Mouse (Mus musculus): ENCODE data around the gene Emilin1. TPM values are rescaled to one million over a fixed set of nuclear protein-coding genes. Genes with fewer than 3 reads are reported as not detected.

The Emilin1 gene
- polyA plus RNA-seq (2015; fragmentation: Nextera tagmentation; extraction: Ambion mirVana), result 11.7 and 12.3 TPM in 2 replicates

DNA sequence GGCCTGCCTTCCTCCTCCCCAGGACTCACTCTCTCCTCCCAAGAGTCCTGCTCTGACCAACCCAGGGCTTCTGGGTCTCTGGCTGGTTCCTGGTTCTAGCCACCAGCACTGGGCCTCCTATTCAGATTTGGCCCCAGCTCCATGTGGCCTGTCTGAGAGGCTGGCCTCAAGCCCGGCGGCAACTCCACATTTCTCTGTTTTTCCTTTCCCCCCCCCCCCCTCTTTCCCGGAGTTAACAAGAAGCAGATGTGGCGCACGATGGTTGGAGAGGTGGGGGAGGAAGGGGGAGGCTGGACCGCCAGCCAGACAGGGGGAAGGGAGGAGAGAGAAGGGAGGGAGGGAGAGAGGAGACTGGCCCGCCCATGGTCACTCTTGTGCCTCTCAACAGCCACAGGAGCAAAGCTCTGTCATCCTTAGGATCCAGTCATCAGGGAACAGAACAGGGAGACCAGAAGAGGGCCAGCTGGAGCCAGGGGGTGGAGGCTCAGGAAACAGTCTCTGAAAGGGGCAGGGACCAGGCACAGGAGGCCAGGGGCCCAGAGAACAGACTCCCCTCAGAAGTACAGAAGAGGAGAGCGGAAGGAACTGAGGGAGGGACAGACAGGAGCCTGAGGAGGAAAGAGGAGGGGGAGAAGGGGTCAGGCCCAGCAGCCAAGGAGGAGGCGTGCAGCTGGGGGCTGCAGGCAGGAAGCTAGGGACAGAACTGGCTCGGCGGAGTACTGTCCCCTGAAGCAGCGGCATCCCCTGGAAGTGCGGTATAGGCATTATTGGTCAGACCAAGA is at the start of gene Emilin1:
Gene Emilin1, plus strand, starts transcription at position 343 of the 782 bp plus-strand sequence.
- peak within 1 kb of the TSS; percentile 54 for H3K27ac ChIP-seq (ENCODE audit: low read length)
- peak within 1 kb of the TSS; percentile 31 for H3K9ac ChIP-seq (ENCODE audit: low read depth, low read length)
- H3K4me1 ChIP-seq (ENCODE audit: control insufficient read depth, insufficient read depth, low read length), result peaks cover 7% of the 10 kb centered on the region
- ATAC-seq, result no peak
- H3K36me3 ChIP-seq (ENCODE audit: control insufficient read depth, insufficient read depth, low read length), result no peaks in the 10 kb centered on the region
- no peaks in the 10 kb centered on the region for H3K27me3 ChIP-seq (ENCODE audit: control insufficient read depth, insufficient read depth, low read depth, low read length)
- WGBS, result 38% methylated on average over 11 of the region's 13 CpGs
- H3K4me2 ChIP-seq (ENCODE audit: low read length), result peak within 1 kb of the TSS; percentile 18; the same call in 1 of the 2 replicates
- no peaks in the 10 kb centered on the region for H3K9me3 ChIP-seq (replicated peaks; ENCODE audit: control insufficient read depth, low read length, poor library complexity, severe bottlenecking)
- H3K4me3 ChIP-seq (ENCODE audit: low read depth, low read length), result peak within 1 kb of the TSS; percentile 4; the same call in 1 of the 2 replicates

DNA sequence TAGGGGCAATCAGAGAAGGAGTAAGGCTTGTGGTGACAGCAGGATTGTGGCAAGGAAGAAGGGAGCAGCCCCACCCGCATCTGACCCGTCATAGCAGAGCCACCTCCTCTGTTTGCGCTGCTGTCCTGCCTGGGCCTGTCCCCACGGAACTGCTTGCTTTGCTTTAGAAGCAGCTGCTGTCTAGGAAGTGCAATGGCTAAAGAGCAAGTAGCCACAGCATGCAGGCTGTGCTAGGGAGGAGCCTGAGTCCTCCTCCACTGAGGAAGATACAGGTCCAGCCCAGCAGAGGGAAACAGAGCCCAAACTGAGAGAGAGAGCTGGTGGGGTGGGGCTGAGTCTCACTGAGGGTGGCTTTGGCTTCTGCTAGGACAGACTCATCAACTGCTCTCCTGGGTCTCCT is 49.4 kb upstream of the Emilin1 start:
- 50% methylated on average over 4 of the region's 4 CpGs for WGBS
- H3K27me3 ChIP-seq (ENCODE audit: control insufficient read depth, insufficient read depth, low read depth, low read length), result no peaks in the 10 kb centered on the region
- no peak overlapping the region for H3K9ac ChIP-seq (ENCODE audit: low read depth, low read length)
- H3K27ac ChIP-seq (ENCODE audit: low read length), result no peak overlapping the region
- H3K4me2 ChIP-seq (ENCODE audit: low read length), result no peak overlapping the region
- peaks cover 25% of the 10 kb centered on the region for H3K36me3 ChIP-seq (ENCODE audit: control insufficient read depth, insufficient read depth, low read length)
- H3K4me3 ChIP-seq (ENCODE audit: low read depth, low read length), result no peak overlapping the region
- no peaks in the 10 kb centered on the region for H3K4me1 ChIP-seq (ENCODE audit: control insufficient read depth, insufficient read depth, low read length)
- ATAC-seq, result no peak
- no peaks in the 10 kb centered on the region for H3K9me3 ChIP-seq (replicated peaks; ENCODE audit: control insufficient read depth, low read length, poor library complexity, severe bottlenecking)

DNA sequence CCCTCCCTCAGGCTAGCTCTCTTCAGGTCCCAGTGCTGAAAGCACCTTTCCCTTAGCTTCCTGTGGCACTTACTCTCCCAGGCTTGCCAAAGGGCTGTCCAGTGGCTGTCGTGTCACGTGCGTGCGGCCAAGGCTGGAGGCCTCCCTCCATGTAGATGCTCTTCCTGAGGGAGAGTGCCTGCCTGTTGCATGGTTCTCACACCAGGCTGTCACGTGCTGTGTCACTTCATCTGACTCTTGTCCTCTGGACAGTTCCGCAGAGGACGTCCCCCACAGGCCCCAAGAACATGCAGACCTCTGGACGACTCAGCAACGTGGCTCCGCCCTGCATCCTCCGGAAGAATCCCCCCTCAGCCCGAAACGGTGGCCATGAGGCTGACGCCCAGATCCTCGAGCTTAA is 48.9 kb upstream of the Emilin1 start:
- ATAC-seq, result no peak
- Histone ChIP-seq H3K27ac (ENCODE audit: low read length) (no peak overlapping the region), H3K4me3 (ENCODE audit: low read depth, low read length) (no peak overlapping the region), H3K9ac (ENCODE audit: low read depth, low read length) (no peak overlapping the region), H3K9me3 (replicated peaks; ENCODE audit: control insufficient read depth, low read length, poor library complexity, severe bottlenecking) (no peaks in the 10 kb centered on the region), H3K4me2 (ENCODE audit: low read length) (no peak overlapping the region), H3K27me3 (ENCODE audit: control insufficient read depth, insufficient read depth, low read depth, low read length) (no peaks in the 10 kb centered on the region), H3K36me3 (ENCODE audit: control insufficient read depth, insufficient read depth, low read length) (peaks cover 25% of the 10 kb centered on the region), H3K4me1 (ENCODE audit: control insufficient read depth, insufficient read depth, low read length) (no peaks in the 10 kb centered on the region)
- WGBS, result 50% methylated on average over 15 of the region's 15 CpGs

DNA sequence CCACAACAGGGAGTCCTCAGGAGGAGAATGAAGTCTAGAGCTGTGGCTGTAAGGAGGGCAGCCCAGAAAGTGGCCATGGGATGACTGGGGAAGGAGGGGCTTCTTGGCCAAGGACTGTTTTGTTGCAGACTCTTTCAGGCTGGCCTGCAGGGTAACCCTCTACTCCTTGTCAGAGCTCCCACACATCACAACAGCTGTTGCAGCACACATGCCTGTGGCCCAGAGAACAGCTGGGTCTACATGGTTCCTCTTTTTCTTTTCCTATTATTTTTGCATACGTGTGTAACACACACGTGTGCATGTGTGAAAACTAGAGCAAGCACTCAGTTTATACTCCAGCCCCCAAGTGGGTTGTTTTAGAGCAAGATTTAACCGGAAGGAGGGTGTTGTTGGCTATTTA is 46.3 kb upstream of the Emilin1 start:
- Histone ChIP-seq H3K4me2 (ENCODE audit: low read length) (no peak overlapping the region), H3K27ac (ENCODE audit: low read length) (no peak overlapping the region), H3K9me3 (replicated peaks; ENCODE audit: control insufficient read depth, low read length, poor library complexity, severe bottlenecking) (no peaks in the 10 kb centered on the region), H3K36me3 (ENCODE audit: control insufficient read depth, insufficient read depth, low read length) (peaks cover 29% of the 10 kb centered on the region), H3K9ac (ENCODE audit: low read depth, low read length) (no peak overlapping the region), H3K4me3 (ENCODE audit: low read depth, low read length) (no peak overlapping the region), H3K27me3 (ENCODE audit: control insufficient read depth, insufficient read depth, low read depth, low read length) (no peaks in the 10 kb centered on the region), H3K4me1 (ENCODE audit: control insufficient read depth, insufficient read depth, low read length) (peaks cover 8% of the 10 kb centered on the region)
- WGBS, result 88% methylated on average over 3 of the region's 3 CpGs
- ATAC-seq, result no peak

DNA sequence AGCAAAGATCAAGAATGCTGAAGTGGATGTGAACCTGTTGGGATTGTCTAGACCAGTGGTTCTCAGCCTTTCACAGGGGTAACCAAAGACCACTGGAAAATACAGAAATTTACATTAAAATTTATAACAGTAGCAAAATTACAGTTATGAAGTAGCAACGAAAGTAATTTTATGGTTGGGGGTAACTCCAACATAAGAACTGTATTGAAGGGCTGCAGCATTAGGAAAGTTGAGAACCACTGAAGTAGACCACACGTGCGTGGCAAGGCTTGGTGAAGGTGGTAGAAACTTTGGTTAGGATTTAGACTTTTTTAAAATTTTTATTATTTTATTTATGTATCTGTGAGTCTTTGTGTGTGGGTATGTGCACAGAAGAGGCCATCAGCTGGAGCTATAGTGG is 45.5 kb upstream of the Emilin1 start, which contains the start of gene Tmem214:
Gene Tmem214, plus strand, starts transcription at position 301 of the 400 bp plus-strand sequence.
- Histone ChIP-seq H3K27ac (ENCODE audit: low read length) (no peak within 1 kb of the TSS), H3K9ac (ENCODE audit: low read depth, low read length) (no peak within 1 kb of the TSS), H3K9me3 (replicated peaks; ENCODE audit: control insufficient read depth, low read length, poor library complexity, severe bottlenecking) (no peaks in the 10 kb centered on the region), H3K4me2 (ENCODE audit: low read length) (no peak within 1 kb of the TSS), H3K27me3 (ENCODE audit: control insufficient read depth, insufficient read depth, low read depth, low read length) (no peaks in the 10 kb centered on the region), H3K4me3 (ENCODE audit: low read depth, low read length) (no peak within 1 kb of the TSS), H3K4me1 (ENCODE audit: control insufficient read depth, insufficient read depth, low read length) (peaks cover 8% of the 10 kb centered on the region), H3K36me3 (ENCODE audit: control insufficient read depth, insufficient read depth, low read length) (peaks cover 33% of the 10 kb centered on the region)
- 96% methylated on average over 3 of the region's 3 CpGs for whole genome bisulfite sequencing
- no peak for ATAC-seq

DNA sequence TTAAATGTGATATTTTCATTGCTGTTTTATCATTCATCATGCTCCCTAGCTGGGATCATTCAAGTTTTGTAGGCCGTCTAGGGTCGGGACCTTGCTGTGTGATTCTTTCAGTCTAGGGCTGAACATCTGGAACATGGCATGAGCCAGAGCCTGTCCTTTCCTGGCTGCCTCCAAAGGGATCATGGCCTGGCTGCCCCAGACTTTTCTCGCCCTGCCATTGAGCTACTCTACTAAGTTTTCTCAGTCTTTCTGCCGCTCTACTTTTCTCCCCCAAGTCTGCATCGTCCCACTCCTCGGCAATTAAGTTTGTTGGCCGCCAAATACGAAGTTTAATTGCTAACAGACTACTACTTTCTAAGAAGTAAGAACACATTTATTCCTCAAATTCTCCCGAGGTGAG is 44.2 kb upstream of the Emilin1 start:
- Histone ChIP-seq H3K4me2 (ENCODE audit: low read length) (peak overlapping the region; percentile 75), H3K4me1 (ENCODE audit: control insufficient read depth, insufficient read depth, low read length) (peaks cover 8% of the 10 kb centered on the region), H3K27me3 (ENCODE audit: control insufficient read depth, insufficient read depth, low read depth, low read length) (no peaks in the 10 kb centered on the region), H3K4me3 (ENCODE audit: low read depth, low read length) (peak overlapping the region; percentile 58), H3K27ac (ENCODE audit: low read length) (peak overlapping the region; percentile 62; the same call in 1 of the 2 replicates), H3K36me3 (ENCODE audit: control insufficient read depth, insufficient read depth, low read length) (peaks cover 35% of the 10 kb centered on the region), H3K9ac (ENCODE audit: low read depth, low read length) (peak overlapping the region; percentile 84), H3K9me3 (replicated peaks; ENCODE audit: control insufficient read depth, low read length, poor library complexity, severe bottlenecking) (no peaks in the 10 kb centered on the region)
- 18% methylated on average over 9 of the region's 9 CpGs for WGBS
- ATAC-seq, result peak; percentile 41

GRCm38 (mm10) chr5:30869405-30870130 is 43.6 kb upstream of the Emilin1 start:
- H3K27ac ChIP-seq (ENCODE audit: low read length), result peak overlapping the region; percentile 62
- H3K27me3 ChIP-seq (ENCODE audit: control insufficient read depth, insufficient read depth, low read depth, low read length), result no peaks in the 10 kb centered on the region
- WGBS, result under 1% methylated on average over 62 of the region's 63 CpGs
- ATAC-seq, result peak; percentile 92
- no peaks in the 10 kb centered on the region for H3K9me3 ChIP-seq (replicated peaks; ENCODE audit: control insufficient read depth, low read length, poor library complexity, severe bottlenecking)
- peak overlapping the region; percentile 58 for H3K4me3 ChIP-seq (ENCODE audit: low read depth, low read length)
- peaks cover 37% of the 10 kb centered on the region for H3K36me3 ChIP-seq (ENCODE audit: control insufficient read depth, insufficient read depth, low read length)
- H3K4me2 ChIP-seq (ENCODE audit: low read length), result peak overlapping the region; percentile 75
- peak overlapping the region; percentile 84 for H3K9ac ChIP-seq (ENCODE audit: low read depth, low read length)
- peaks cover 8% of the 10 kb centered on the region for H3K4me1 ChIP-seq (ENCODE audit: control insufficient read depth, insufficient read depth, low read length)

- Histone ChIP-seq H3K4me3 (ENCODE audit: low read depth, low read length) (peak overlapping the region; percentile 58), H3K27ac (ENCODE audit: low read length) (peak overlapping the region; percentile 62)
Observed at GRCm38 (mm10) chr5:30870131-30870406, 43.1 kb upstream of the Emilin1 start.

DNA sequence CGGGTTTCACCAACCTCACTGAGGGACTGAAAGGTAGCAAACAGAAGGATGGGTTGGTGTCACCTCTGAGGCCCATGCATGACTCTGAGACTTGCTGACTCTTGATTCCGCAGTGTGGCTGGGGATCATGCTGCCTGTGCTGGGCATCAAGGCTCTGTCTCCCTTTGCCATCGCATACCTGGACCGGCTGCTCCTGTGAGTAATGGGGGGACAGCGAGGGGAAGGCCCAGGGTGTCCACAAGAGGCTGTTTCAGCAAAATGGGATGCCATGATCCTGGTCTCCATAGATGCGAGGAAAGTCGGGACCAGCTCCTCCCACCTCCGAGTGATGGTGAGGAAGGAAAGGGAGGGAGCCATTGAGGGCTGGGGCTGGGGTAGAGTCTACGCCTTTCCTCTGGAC is 40.6 kb upstream of the Emilin1 start:
- Histone ChIP-seq H3K9me3 (replicated peaks; ENCODE audit: control insufficient read depth, low read length, poor library complexity, severe bottlenecking) (no peaks in the 10 kb centered on the region), H3K27me3 (ENCODE audit: control insufficient read depth, insufficient read depth, low read depth, low read length) (no peaks in the 10 kb centered on the region), H3K4me1 (ENCODE audit: control insufficient read depth, insufficient read depth, low read length) (peaks cover 8% of the 10 kb centered on the region), H3K27ac (ENCODE audit: low read length) (no peak overlapping the region), H3K4me3 (ENCODE audit: low read depth, low read length) (no peak overlapping the region), H3K4me2 (ENCODE audit: low read length) (no peak overlapping the region), H3K9ac (ENCODE audit: low read depth, low read length) (no peak overlapping the region), H3K36me3 (ENCODE audit: control insufficient read depth, insufficient read depth, low read length) (peaks cover 53% of the 10 kb centered on the region)
- no peak for ATAC-seq
- 97% methylated on average over 9 of the region's 9 CpGs for WGBS

More at GRCm38 (mm10) chr5:30870131-30870406, 43.1 kb upstream of the Emilin1 start:
- Histone ChIP-seq H3K4me2 (ENCODE audit: low read length) (peak overlapping the region; percentile 75), H3K4me1 (ENCODE audit: control insufficient read depth, insufficient read depth, low read length) (peaks cover 8% of the 10 kb centered on the region), H3K36me3 (ENCODE audit: control insufficient read depth, insufficient read depth, low read length) (peaks cover 37% of the 10 kb centered on the region), H3K9ac (ENCODE audit: low read depth, low read length) (peak overlapping the region; percentile 84), H3K9me3 (replicated peaks; ENCODE audit: control insufficient read depth, low read length, poor library complexity, severe bottlenecking) (no peaks in the 10 kb centered on the region), H3K27me3 (ENCODE audit: control insufficient read depth, insufficient read depth, low read depth, low read length) (no peaks in the 10 kb centered on the region)
- 27% methylated on average over 2 of the region's 2 CpGs for WGBS
- no peak for ATAC-seq
